ENCODE assay signal across 16 mouse cellular contexts in the genomic region with DNA sequence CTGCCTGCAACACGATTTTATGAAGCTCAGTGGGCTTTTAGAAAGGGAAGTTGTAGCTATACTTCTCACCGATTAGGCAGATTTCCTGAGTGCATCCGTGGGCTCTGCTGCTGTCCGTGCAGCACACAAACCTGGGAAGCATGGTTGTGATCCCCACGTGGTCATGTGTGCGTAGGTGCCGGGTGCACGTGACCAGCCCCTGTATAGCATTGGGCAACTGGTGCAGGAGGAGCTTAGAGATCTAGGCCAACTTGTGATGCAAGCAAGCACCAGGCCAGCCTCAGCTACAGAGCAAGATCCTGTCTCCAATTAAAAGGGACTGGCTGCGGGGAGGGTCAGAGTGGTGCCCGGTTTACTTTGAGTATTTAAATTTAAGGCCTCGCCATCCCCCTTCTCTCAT. TPM values are rescaled to one million over a fixed set of nuclear protein-coding genes. Genes with fewer than 3 reads are reported as not detected.
DNase-seq lines count a peak whose midpoint lies in the region; ATAC-seq and TF ChIP-seq lines count a peak whose summit lies in the region.
"Had no signal": no experiment of that assay in that cellular context is flagged by ENCODE, and none has a peak within 500 bp of the region (broad histone marks: within the 10 kb centered on the region; RNA-seq: fewer than 3 reads in every experiment).

No protein-coding gene starts in this region.

- no peak for TF ChIP-seq EP300 in heart, adult 2 months (IDR thresholded peaks at IDR 0.05; ENCODE audit: insufficient read depth, low read depth, low read length)
- TF ChIP-seq EP300 in stomach, postnatal 0 days (optimal IDR thresholded peaks at IDR 0.05), result no peak

- H3K36me3 ChIP-seq in heart, adult 2 months (ENCODE audit: control insufficient read depth, insufficient read depth, low read length), result no peaks in the 10 kb centered on the region
- no peaks in the 10 kb centered on the region for H3K36me3 ChIP-seq in liver, embryonic 13.5 days
- H3K36me3 ChIP-seq in stomach, postnatal 0 days (ENCODE audit: control insufficient read depth, insufficient read depth, low read length), result no peaks in the 10 kb centered on the region
- H3K36me3 ChIP-seq: embryonic facial prominence, embryonic 13.5 days; forebrain, embryonic 10.5 days; G1E; heart, embryonic 12.5 days; midbrain, embryonic 12.5 days; stomach, embryonic 15.5 days had no signal

- no peak overlapping the region for H3K27ac ChIP-seq in heart, adult 2 months
- H3K27ac ChIP-seq in liver, embryonic 13.5 days, result no peak overlapping the region
- peak overlapping the region; percentile 40 for H3K27ac ChIP-seq in stomach, postnatal 0 days (replicated peaks)
- H3K27ac ChIP-seq: embryonic facial prominence, embryonic 13.5 days; forebrain, embryonic 10.5 days; midbrain, embryonic 12.5 days; stomach, embryonic 15.5 days had no signal

- H3K27me3 ChIP-seq in heart, adult 2 months (ENCODE audit: control insufficient read depth, insufficient read depth, low read length), result no peaks in the 10 kb centered on the region
- no peaks in the 10 kb centered on the region for H3K27me3 ChIP-seq in liver, embryonic 13.5 days
- H3K27me3 ChIP-seq in stomach, postnatal 0 days (ENCODE audit: control insufficient read depth, insufficient read depth, low read length), result no peaks in the 10 kb centered on the region
- H3K27me3 ChIP-seq: embryonic facial prominence, embryonic 13.5 days; heart, embryonic 12.5 days; stomach, embryonic 15.5 days had no signal

- no peak for TF ChIP-seq POLR2A in heart, adult 2 months (IDR thresholded peaks at IDR 0.05; ENCODE audit: insufficient read depth, low read depth, low read length)

- H3K79me2 ChIP-seq in heart, adult 2 months (replicated peaks; ENCODE audit: control insufficient read depth, insufficient read depth, low read length), result peaks cover 2% of the 10 kb centered on the region; the same call in 1 of the 2 replicates

- 77% methylated on average over 11 of the region's 11 CpGs for WGBS in heart, adult 2 months
- WGBS in liver, embryonic 13.5 days (ENCODE audit: insufficient replicate concordance), result 36% methylated on average over 11 of the region's 11 CpGs
- 70% methylated on average over 11 of the region's 11 CpGs for WGBS in stomach, postnatal 0 days

- H3K4me1 ChIP-seq in heart, adult 2 months (ENCODE audit: control insufficient read depth, insufficient read depth, low read length), result peaks cover 1% of the 10 kb centered on the region; the same call in 1 of the 2 replicates
- peaks cover 39% of the 10 kb centered on the region for H3K4me1 ChIP-seq in liver, embryonic 13.5 days (replicated peaks)
- peaks cover 4% of the 10 kb centered on the region; the same call in 1 of the 2 replicates for H3K4me1 ChIP-seq in stomach, postnatal 0 days (replicated peaks; ENCODE audit: control insufficient read depth, insufficient read depth)

- TF ChIP-seq CTCF in heart, adult 2 months (IDR thresholded peaks at IDR 0.05), result no peak
- no peak for TF ChIP-seq CTCF in stomach, postnatal 0 days (IDR thresholded peaks at IDR 0.05; ENCODE audit: low read depth)

- peak; percentile 88 for DNase-seq in heart, adult 11 months
- DNase-seq in heart, adult 2 months, result no peak
- DNase-seq in thymus, postnatal 14 days, result peak; percentile 16
- no peak for DNase-seq in thymus, adult 18-20 months
- peak; percentile 17 for DNase-seq in liver, embryonic 13.5 days
- DNase-seq in stomach, postnatal 0 days (ENCODE audit: low spot score), result no peak
- no peak for DNase-seq in gastrocnemius, adult 8-10 months (ENCODE audit: low spot score in 2 of 2)
- DNase-seq in gastrocnemius, postnatal 4 days (ENCODE audit: low spot score in 2 of 2), result no peak
- DNase-seq: cerebellum, postnatal 36 days had no signal

- 0 out of 2 replicates have a peak, but pooled peaks have one; percentile 22 for ATAC-seq in liver, embryonic 13.5 days (ENCODE audit: low read depth)
- no peak for ATAC-seq in stomach, postnatal 0 days (ENCODE audit: low FRiP score, low TSS enrichment)
- ATAC-seq: activated CD4-positive, CD25-positive, alpha-beta regulatory T cell, adult 4 months had no signal

- intact Hi-C loops in heart, adult 2 months (cut with DNase I), result no loop called here

- no peak overlapping the region for H3K4me3 ChIP-seq in heart, adult 2 months
- H3K4me3 ChIP-seq in liver, embryonic 13.5 days (replicated peaks), result no peak overlapping the region
- H3K4me3 ChIP-seq in stomach, postnatal 0 days (ENCODE audit: low read depth, low read length), result no peak overlapping the region
- H3K4me3 ChIP-seq: embryonic facial prominence, embryonic 13.5 days; forebrain, embryonic 10.5 days; heart, embryonic 12.5 days; midbrain, embryonic 12.5 days; stomach, embryonic 15.5 days had no signal

- H3K9ac ChIP-seq in heart, adult 2 months (ENCODE audit: low read depth, low read length), result no peak overlapping the region
- no peak overlapping the region for H3K9ac ChIP-seq in liver, embryonic 13.5 days
- no peak overlapping the region for H3K9ac ChIP-seq in stomach, postnatal 0 days (ENCODE audit: low read length)
- H3K9ac ChIP-seq: embryonic facial prominence, embryonic 13.5 days; heart, embryonic 12.5 days; midbrain, embryonic 12.5 days; stomach, embryonic 15.5 days had no signal

- H3K4me2 ChIP-seq in liver, embryonic 13.5 days, result no peak overlapping the region
- no peak overlapping the region for H3K4me2 ChIP-seq in stomach, postnatal 0 days (replicated peaks; ENCODE audit: low read depth)
- H3K4me2 ChIP-seq: embryonic facial prominence, embryonic 13.5 days; heart, embryonic 12.5 days; midbrain, embryonic 12.5 days; stomach, embryonic 15.5 days had no signal

- no peaks in the 10 kb centered on the region for H3K9me3 ChIP-seq in liver, embryonic 13.5 days (replicated peaks)
- H3K9me3 ChIP-seq in stomach, postnatal 0 days (ENCODE audit: control insufficient read depth, low read length), result no peaks in the 10 kb centered on the region
- H3K9me3 ChIP-seq: embryonic facial prominence, embryonic 13.5 days; forebrain, embryonic 10.5 days; G1E; midbrain, embryonic 12.5 days; stomach, embryonic 15.5 days had no signal

RNA-seq across cellular contexts. Expression of gene Map7, which starts 18.5 kb away (rescaled TPM):
- total RNA-seq in heart, adult 2 months (2021), result 10 to 100 TPM; 17.9 to 19.3 TPM
- 5.8 and 6.6 TPM in 2 replicates for polyA plus RNA-seq in heart, adult 2 months (2012; rRNA removed)
- 4.3 TPM in 2 replicates for polyA plus RNA-seq in liver, embryonic 13.5 days (2015; fragmentation: Nextera tagmentation; extraction: Ambion mirVana)
- 23.0 TPM in 2 replicates for polyA plus RNA-seq in stomach, postnatal 0 days (2015; fragmentation: Nextera tagmentation; extraction: Ambion mirVana)
- 1 to 10 TPM; 3.0 to 6.3 (median 4.5) TPM for total RNA-seq in gastrocnemius, adult 8-10 months (2022)
- total RNA-seq in gastrocnemius, postnatal 4 days (2021), result 1 to 10 TPM; 2.2 to 2.5 TPM

Comparison
In these comparisons a context has a peak if more than half of its experiments do, and no peak if none do; other contexts are left out.
1. DNase-seq: peak in heart, adult 11 months (single experiment), thymus, postnatal 14 days (single experiment) and liver, embryonic 13.5 days (single experiment); none in heart, adult 2 months (0 of 2), thymus, adult 18-20 months (0 of 2), stomach, postnatal 0 days (single experiment), gastrocnemius, adult 8-10 months (0 of 2) and gastrocnemius, postnatal 4 days (0 of 2).